Mouse (Mus musculus) neural tube, embryonic 11.5 days (tissue): ENCODE measurements around the gene Rbm3. TPM values are rescaled to one million over a fixed set of nuclear protein-coding genes. Genes with fewer than 3 reads are reported as not detected.
"Not testable (repeated sequence)": the region's sequence is repeated elsewhere in the genome, so short reads cannot be mapped to it uniquely, and the experiment has no call there.

ENCODE experiments used
- ATAC-seq: fragments of 200-750 bp; cut with Nextera tagmentation; 2 replicates; pipeline ENCODE4 v1.8.0; 2017; ENCODE audit warnings: moderate number of reproducible peaks, mild to moderate bottlenecking, moderate TSS enrichment, moderate library complexity; ENCODE audit not compliant: insufficient read depth, low FRiP score, low TSS enrichment
- DNase-seq: peaks from one replicate; pipeline ENCODE4 v3.0.0-alpha.2; 2015; ENCODE audit warnings: low spot score
- H3K27ac ChIP-seq: fragments of 300-500 bp; sonication (generic); 2 replicates; pipeline ENCODE4 v1.5.1; 2014; ENCODE audit warnings: low read depth, mild to moderate bottlenecking, low read length
- H3K27me3 ChIP-seq: fragments of 300-500 bp; sonication (generic); 2 replicates; pipeline ENCODE4 v1.6.1; 2014; ENCODE audit warnings: mild to moderate bottlenecking, low read length, mixed read lengths; ENCODE audit not compliant: control insufficient read depth, insufficient read depth
- H3K36me3 ChIP-seq: fragments of 300-500 bp; sonication (generic); 2 replicates; pipeline ENCODE4 v1.6.1; 2014; ENCODE audit warnings: mild to moderate bottlenecking, low read length, moderate library complexity, mixed read lengths; ENCODE audit not compliant: control insufficient read depth, insufficient read depth
- H3K4me1 ChIP-seq: fragments of 300-500 bp; sonication (generic); 2 replicates; pipeline ENCODE4 v1.6.1; 2014; ENCODE audit warnings: low read length, mixed read lengths; ENCODE audit not compliant: control insufficient read depth, insufficient read depth
- H3K4me2 ChIP-seq: fragments of 300-500 bp; sonication (generic); 2 replicates; pipeline ENCODE4 v1.6.1; 2014; ENCODE audit warnings: low read depth, mild to moderate bottlenecking, moderate library complexity
- H3K4me3 ChIP-seq: fragments of 300-500 bp; sonication (generic); 2 replicates; pipeline ENCODE4 v1.5.1; 2014; ENCODE audit warnings: low read depth, low read length
- H3K9ac ChIP-seq: fragments of 300-500 bp; sonication (generic); 2 replicates; pipeline ENCODE4 v1.6.1; 2014; ENCODE audit warnings: mild to moderate bottlenecking, low read length
- H3K9me3 ChIP-seq: fragments of 300-500 bp; sonication (generic); 2 replicates; pipeline ENCODE4 v1.6.1; 2016; ENCODE audit warnings: low read length; ENCODE audit not compliant: control insufficient read depth
- WGBS: fragments of 180-500 bp; shearing (Covaris S2); extraction: QIAGEN DNeasy Blood & Tissue Kit; methylation state at CpG from one replicate; pipeline ENCODE4 v1.1.7; 2014; 5-methylcytosine and 5-hydroxymethylcytosine counted together
- polyA plus RNA-seq: library from polyadenylated mRNA; unstranded; fragments of >200 nt; fragmentation: Nextera tagmentation; extraction: Ambion mirVana; gene quantifications from 2 replicates; pipeline ENCODE4 v1.2.1, GENCODE M21; 2014

The Rbm3 gene
- polyA plus RNA-seq, 1 experiment from 2014 or later, result 400 TPM

DNA sequence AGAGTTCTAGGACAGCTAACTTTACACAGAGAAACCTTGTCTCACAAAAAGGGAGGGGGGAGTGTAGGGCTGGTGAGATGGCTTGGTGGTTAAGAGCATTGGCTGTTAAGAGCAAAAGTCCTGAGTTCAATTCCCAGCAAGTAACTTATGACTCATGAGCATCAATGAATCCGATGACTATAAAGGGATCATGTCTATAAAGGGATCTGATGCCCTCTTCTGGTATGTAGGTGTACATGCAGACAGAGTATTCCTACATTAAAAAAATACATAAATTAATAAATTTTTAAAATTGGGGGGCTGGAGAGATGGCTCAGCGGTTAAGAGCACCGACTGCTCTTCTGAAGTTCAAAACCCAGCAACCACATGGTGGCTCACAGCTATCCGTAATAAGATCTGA is 30.4 kb downstream of the Rbm3 start:
- H3K4me2 ChIP-seq, result no peak overlapping the region
- 82% methylated on average over 4 of the region's 4 CpGs for WGBS
- H3K36me3 ChIP-seq, result no peaks in the 10 kb centered on the region
- no peak for DNase-seq
- no peaks in the 10 kb centered on the region for H3K9me3 ChIP-seq
- no peak overlapping the region for H3K4me3 ChIP-seq
- no peak overlapping the region for H3K9ac ChIP-seq
- H3K4me1 ChIP-seq, result no peaks in the 10 kb centered on the region
- ATAC-seq, result no peak
- H3K27ac ChIP-seq, result no peak overlapping the region
- no peaks in the 10 kb centered on the region for H3K27me3 ChIP-seq

DNA sequence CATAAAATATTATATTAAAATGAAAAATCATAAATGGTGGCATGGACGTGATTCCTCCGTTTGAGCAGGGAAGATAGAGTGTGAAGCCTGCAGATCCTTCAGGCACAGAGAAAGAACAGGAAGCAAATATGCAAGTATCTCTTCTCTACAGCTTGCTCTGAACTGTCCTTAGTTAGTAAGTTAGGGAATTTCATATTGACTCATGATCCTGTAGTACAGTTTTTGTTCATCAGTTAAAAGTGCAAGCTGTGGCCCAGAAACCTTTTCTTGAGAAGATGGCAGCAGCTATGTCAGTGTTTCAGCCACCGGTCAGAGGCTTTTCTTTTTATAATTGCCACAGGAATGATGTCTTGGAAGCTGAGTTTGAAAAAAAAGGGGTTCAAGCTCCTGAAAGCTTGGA is 40.7 kb downstream of the Rbm3 start:
- Histone ChIP-seq H3K27me3 (no peaks in the 10 kb centered on the region), H3K9me3 (no peaks in the 10 kb centered on the region), H3K27ac (no peak overlapping the region), H3K4me2 (no peak overlapping the region), H3K4me3 (no peak overlapping the region), H3K36me3 (no peaks in the 10 kb centered on the region), H3K4me1 (no peaks in the 10 kb centered on the region), H3K9ac (no peak overlapping the region)
- ATAC-seq (no peak), DNase-seq (no peak)
- WGBS, result 92% methylated on average over 3 of the region's 3 CpGs

DNA sequence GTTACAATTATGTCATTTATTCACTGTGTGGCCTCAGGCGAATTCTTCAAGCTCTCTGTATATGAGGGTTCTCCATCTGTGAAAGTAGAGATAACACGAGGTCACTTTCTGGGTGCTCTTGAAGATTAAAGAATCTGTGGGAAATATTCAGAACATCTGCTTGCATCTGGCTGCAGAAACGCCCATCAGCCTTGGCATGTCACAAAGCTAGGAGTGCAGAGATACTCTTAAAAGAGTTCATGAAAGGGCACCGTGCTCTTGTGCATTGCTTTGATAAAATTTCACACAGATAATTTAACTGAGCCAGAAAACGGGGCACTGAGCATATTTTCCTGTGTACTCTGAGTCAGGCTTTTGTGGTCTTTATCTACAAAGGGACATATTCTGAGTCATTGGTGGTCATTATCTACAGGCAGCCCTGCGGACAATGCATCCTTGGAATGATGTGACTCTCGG is 43.4 kb downstream of the Rbm3 start:
- H3K36me3 ChIP-seq, result no peaks in the 10 kb centered on the region
- DNase-seq (no peak), ATAC-seq (no peak)
- H3K27ac ChIP-seq, result no peak overlapping the region
- no peak overlapping the region for H3K4me2 ChIP-seq
- H3K9me3 ChIP-seq, result no peaks in the 10 kb centered on the region
- no peak overlapping the region for H3K9ac ChIP-seq
- 74% methylated on average over 7 of the region's 7 CpGs for WGBS
- H3K27me3 ChIP-seq, result no peaks in the 10 kb centered on the region
- no peak overlapping the region for H3K4me3 ChIP-seq
- no peaks in the 10 kb centered on the region for H3K4me1 ChIP-seq

DNA sequence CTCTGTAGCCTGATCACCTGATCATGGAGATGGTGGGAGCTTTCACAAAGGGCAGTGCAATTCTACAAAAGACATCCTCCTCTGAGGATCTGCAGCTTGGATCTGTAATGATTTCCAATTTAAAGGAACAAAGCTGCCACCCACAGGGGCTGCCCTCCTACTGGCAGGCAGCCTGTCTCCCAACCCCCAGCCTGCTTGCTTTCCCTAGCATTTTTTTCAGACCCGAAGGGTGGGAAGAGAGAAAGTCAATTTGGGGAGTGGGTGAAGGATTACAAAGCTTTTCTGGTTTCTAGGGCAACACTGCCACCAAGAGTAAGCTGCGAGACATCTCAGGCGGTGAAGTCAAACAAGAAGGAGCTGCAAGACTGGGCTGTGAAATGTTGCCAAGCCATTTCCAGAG is 44.7 kb downstream of the Rbm3 start:
- Histone ChIP-seq H3K4me1 (no peaks in the 10 kb centered on the region), H3K9ac (no peak overlapping the region), H3K9me3 (no peaks in the 10 kb centered on the region), H3K27me3 (no peaks in the 10 kb centered on the region), H3K36me3 (no peaks in the 10 kb centered on the region), H3K4me2 (no peak overlapping the region), H3K27ac (no peak overlapping the region), H3K4me3 (no peak overlapping the region)
- ATAC-seq, result no peak
- peak; percentile 76 for DNase-seq
- 28% methylated on average over 3 of the region's 3 CpGs for WGBS

DNA sequence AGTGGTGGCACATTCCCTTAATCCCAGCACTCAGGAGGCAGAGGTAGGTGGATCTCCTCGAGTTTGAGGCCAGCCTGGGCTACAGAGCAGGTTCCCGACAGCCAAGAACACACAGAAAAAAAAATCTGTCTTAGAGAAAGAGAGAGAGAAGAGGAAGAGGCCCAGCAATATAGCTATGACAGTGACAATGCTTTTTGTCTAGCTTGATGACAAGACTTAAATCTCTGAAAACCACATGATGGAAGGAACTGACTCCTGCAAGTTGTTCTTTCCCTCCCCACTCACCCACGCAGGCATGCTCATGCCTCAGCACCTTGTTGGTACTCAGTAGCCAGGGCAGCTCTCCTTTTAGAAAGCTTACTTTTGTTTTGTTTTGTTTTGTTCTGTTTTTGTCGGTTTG is 46.2 kb downstream of the Rbm3 start:
- no peak overlapping the region for H3K9ac ChIP-seq
- DNase-seq (no peak), ATAC-seq (no peak)
- WGBS, result 57% methylated on average over 4 of the region's 4 CpGs
- H3K36me3 ChIP-seq, result no peaks in the 10 kb centered on the region
- H3K27me3 ChIP-seq, result no peaks in the 10 kb centered on the region
- H3K4me1 ChIP-seq, result no peaks in the 10 kb centered on the region
- no peak overlapping the region for H3K4me2 ChIP-seq
- H3K4me3 ChIP-seq, result no peak overlapping the region
- H3K27ac ChIP-seq, result no peak overlapping the region
- no peaks in the 10 kb centered on the region for H3K9me3 ChIP-seq

DNA sequence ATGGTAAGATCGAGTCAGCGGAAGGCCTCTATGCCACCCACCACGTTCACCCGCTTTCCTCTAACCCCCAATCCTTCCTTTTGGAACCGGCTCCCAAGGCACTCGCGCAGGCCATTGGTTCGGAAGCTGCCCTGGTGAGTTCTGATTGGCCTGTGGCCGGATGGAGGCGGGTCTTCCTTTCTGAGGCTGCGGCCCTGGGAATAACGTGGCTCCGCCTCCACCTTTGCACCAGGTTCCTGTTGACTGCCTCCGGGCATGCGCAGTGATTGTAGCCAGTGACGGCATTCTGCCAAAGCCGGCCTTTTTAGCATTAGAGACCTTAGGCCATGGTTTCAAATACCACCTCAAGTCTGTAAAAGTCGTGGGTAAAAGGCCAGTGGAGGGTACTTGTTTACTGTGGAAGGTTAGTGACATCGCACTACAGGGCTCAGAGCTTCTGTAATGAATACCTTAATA is 48.9 kb downstream of the Rbm3 start:
- no peak overlapping the region for H3K27ac ChIP-seq
- H3K9ac ChIP-seq, result no peak overlapping the region
- 18% methylated on average over 19 of the region's 19 CpGs for WGBS
- DNase-seq (peak; percentile 93), ATAC-seq (peak; percentile 96)
- H3K9me3 ChIP-seq, result no peaks in the 10 kb centered on the region
- no peaks in the 10 kb centered on the region for H3K27me3 ChIP-seq
- H3K4me3 ChIP-seq, result 0 out of 2 replicates have a peak overlapping the region, but pooled peaks have one; percentile 17
- H3K4me2 ChIP-seq, result peak overlapping the region; percentile 21
- no peaks in the 10 kb centered on the region for H3K36me3 ChIP-seq
- no peaks in the 10 kb centered on the region for H3K4me1 ChIP-seq

DNA sequence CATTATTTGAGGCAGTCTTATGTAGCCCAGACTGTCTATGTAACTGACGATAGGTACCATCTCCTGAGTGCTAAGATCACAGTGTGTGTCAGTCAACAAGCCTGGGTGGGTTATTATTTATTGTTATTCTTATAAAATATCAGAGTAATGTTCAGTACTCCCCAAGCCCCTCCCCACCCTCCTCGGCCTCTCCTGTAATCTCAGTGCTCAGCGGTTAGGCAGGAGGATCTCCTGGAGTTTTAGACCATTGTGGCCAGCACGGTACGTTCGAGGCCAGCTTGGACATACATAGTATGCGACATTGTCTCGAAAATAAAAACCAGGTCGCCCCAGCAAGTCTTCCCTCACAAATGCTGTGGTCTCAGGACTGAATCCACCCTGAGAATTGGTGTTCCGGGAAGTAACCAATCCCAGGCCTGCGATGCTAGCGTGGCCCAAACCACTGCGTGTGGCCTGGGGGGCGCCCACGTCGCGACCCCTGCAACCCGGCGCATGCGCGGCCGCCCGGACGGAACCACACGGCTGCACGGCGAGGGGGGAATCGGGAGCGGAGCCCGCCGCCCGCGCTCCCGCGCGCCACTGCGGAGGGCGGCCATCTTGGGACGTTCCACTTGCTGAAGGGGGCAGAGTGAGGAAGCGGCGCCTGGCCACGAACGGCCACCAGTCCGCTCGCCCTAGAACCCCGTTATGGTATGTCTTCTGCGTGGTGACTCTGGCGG is 49.5 kb downstream of the Rbm3 start:
- H3K9me3 ChIP-seq, H3K4me1 ChIP-seq, H3K27me3 ChIP-seq, H3K36me3 ChIP-seq, H3K9ac ChIP-seq, DNase-seq, H3K27ac ChIP-seq: not testable (repeated sequence)
- WGBS, result 25% methylated on average over 15 of the region's 48 CpGs
- H3K4me3 ChIP-seq, result peak overlapping the region; percentile 19
- peak overlapping the region; percentile 31 for H3K4me2 ChIP-seq
- ATAC-seq, result peak; percentile 91

DNA sequence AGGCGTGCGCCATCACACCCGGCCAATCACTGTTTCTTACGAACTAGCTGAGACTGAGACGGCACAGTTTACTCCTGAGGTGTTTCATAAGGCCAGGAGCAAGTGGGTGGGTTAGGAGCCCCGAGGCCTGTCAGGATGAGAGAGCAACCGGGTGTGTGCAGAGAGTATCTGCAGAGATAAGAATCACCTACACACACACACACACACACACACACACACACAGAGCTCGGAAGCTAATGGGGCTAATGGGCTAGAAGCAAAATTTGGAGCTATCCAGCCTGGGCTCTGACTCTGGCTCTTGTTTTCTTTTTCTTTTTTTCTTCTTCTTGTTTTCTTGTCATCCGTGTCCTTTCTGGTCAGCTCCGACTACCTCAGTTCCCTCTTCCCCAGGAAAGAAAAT is 50.1 kb downstream of the Rbm3 start:
- H3K4me2 ChIP-seq, result peak overlapping the region; percentile 31
- H3K27ac ChIP-seq, result no peak overlapping the region
- H3K4me3 ChIP-seq, result peak overlapping the region; percentile 19
- 89% methylated on average over 10 of the region's 10 CpGs for WGBS
- no peaks in the 10 kb centered on the region for H3K27me3 ChIP-seq
- no peaks in the 10 kb centered on the region for H3K4me1 ChIP-seq
- no peak overlapping the region for H3K9ac ChIP-seq
- no peaks in the 10 kb centered on the region for H3K36me3 ChIP-seq
- H3K9me3 ChIP-seq, result no peaks in the 10 kb centered on the region
- DNase-seq, result no peak
- ATAC-seq, result no peak

DNA sequence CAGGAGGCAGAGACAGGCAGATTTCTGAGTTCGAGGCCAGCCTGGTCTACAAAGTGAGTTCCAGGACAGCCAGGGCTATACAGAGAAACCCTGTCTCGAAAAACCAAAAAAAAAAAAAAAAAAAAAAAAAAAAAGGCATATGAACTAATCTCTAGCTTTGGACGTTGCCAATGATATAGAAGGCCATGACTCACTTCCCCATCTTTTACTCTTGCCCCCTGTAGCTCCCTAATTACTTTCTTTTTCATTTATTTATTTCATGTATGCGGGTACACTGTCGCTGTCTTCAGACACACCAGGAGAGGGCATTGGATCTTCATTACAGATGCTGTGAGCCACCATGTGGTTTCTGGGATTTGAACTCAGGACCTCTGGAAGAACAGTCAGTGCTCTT is 54.7 kb downstream of the Rbm3 start:
- not testable (repeated sequence) for H3K4me3 ChIP-seq, ATAC-seq, H3K27ac ChIP-seq, DNase-seq, H3K36me3 ChIP-seq, H3K27me3 ChIP-seq, H3K4me1 ChIP-seq, H3K9me3 ChIP-seq, H3K4me2 ChIP-seq, H3K9ac ChIP-seq
- 84% methylated on average over 4 of the region's 5 CpGs for WGBS
